Mouse (Mus musculus) naive thymus-derived CD4-positive, alpha-beta T cell, adult 2 months (primary cell): ENCODE results near the gene Slc45a2.
"Not testable (repeated sequence)": the region's sequence is repeated elsewhere in the genome, so short reads cannot be mapped to it uniquely, and the experiment has no call there.

Experiments
- DNase-seq: peaks from one replicate; pipeline ENCODE4 v3.0.0-alpha.2; 2011; ENCODE audit warnings: low read depth

Gene Slc45a2

GRCm38 (mm10) chr15:11000421-11000820 lies at the start of gene Slc45a2:
Gene Slc45a2, plus strand, starts transcription at chr15:11000721.
- no peak for DNase-seq

GRCm38 (mm10) chr15:10951951-10952759 lies 48.4 kb upstream of the Slc45a2 start, which contains the start of gene C1qtnf3:
Gene C1qtnf3, plus strand, starts transcription at chr15:10952332.
- DNase-seq = no peak

GRCm38 (mm10) chr15:10952760-10953305 lies 47.7 kb upstream of the Slc45a2 start:
- no peak for DNase-seq

GRCm38 (mm10) chr15:10953465-10953864 lies 47.1 kb upstream of the Slc45a2 start:
- DNase-seq = no peak

- no peak for DNase-seq
Observed at GRCm38 (mm10) chr15:10954381-10955016, 46.0 kb upstream of the Slc45a2 start.

GRCm38 (mm10) chr15:10955156-10955555 lies 45.4 kb upstream of the Slc45a2 start:
- no peak for DNase-seq

- DNase-seq = no peak
Observed at GRCm38 (mm10) chr15:10956706-10957105, 43.8 kb upstream of the Slc45a2 start.

GRCm38 (mm10) chr15:10959277-10960026 lies 41.1 kb upstream of the Slc45a2 start:
- DNase-seq = no peak

GRCm38 (mm10) chr15:10960267-10960666 lies 40.3 kb upstream of the Slc45a2 start:
- DNase-seq = no peak

- no peak for DNase-seq
Observed at GRCm38 (mm10) chr15:10962601-10963000, 37.9 kb upstream of the Slc45a2 start.

GRCm38 (mm10) chr15:10969439-10969838 lies 31.1 kb upstream of the Slc45a2 start:
- no peak for DNase-seq

- no peak for DNase-seq
Observed at GRCm38 (mm10) chr15:10970777-10971176, 29.7 kb upstream of the Slc45a2 start.

GRCm38 (mm10) chr15:10977151-10977550 lies 23.4 kb upstream of the Slc45a2 start:
- DNase-seq = no peak

- no peak for DNase-seq
Observed at GRCm38 (mm10) chr15:10980712-10981111, 19.8 kb upstream of the Slc45a2 start.

- DNase-seq = peak; percentile 92
Observed at GRCm38 (mm10) chr15:10981377-10982063, 19.0 kb upstream of the Slc45a2 start, which contains the start of gene Amacr. Gene Amacr, plus strand, starts transcription at chr15:10981756.

GRCm38 (mm10) chr15:10982064-10982435 lies 18.5 kb upstream of the Slc45a2 start:
- DNase-seq = no peak

- DNase-seq = no peak
Observed at GRCm38 (mm10) chr15:10985756-10986155, 14.8 kb upstream of the Slc45a2 start.

GRCm38 (mm10) chr15:10986477-10986876 lies 14.0 kb upstream of the Slc45a2 start:
- DNase-seq = not testable (repeated sequence)

GRCm38 (mm10) chr15:10990411-10990810 lies 10.1 kb upstream of the Slc45a2 start:
- no peak for DNase-seq

- DNase-seq = no peak
Observed at GRCm38 (mm10) chr15:10991566-10991965, 9.0 kb upstream of the Slc45a2 start.

- no peak for DNase-seq
Observed at GRCm38 (mm10) chr15:10999832-11000231, 689 bp upstream of the Slc45a2 start.

GRCm38 (mm10) chr15:11003791-11004190 lies 3.3 kb downstream of the Slc45a2 start:
- DNase-seq = no peak
